ENCODE assay signal across 10 mouse cellular contexts in genomic region chr11:96234906-96235305, GRCm38 (mm10). TPM values are rescaled to one million over a fixed set of nuclear protein-coding genes. Genes with fewer than 3 reads are reported as not detected.
DNase-seq lines count a peak whose midpoint lies in the region; ATAC-seq and TF ChIP-seq lines count a peak whose summit lies in the region.
"Had no signal": no experiment of that assay in that cellular context is flagged by ENCODE, and none has a peak within 500 bp of the region (broad histone marks: within the 10 kb centered on the region; RNA-seq: fewer than 3 reads in every experiment).

No protein-coding gene starts in this region.

- no peak for TF ChIP-seq POLR2A in spleen, adult 2 months (IDR thresholded peaks at IDR 0.05; ENCODE audit: low read depth, low read length)

- no peak overlapping the region for H3K4me3 ChIP-seq in forebrain, embryonic 10.5 days
- no peak overlapping the region for H3K4me3 ChIP-seq in forebrain, embryonic 13.5 days
- H3K4me3 ChIP-seq in lung, embryonic 14.5 days (ENCODE audit: low read depth, low read length), result no peak overlapping the region
- no peak overlapping the region for H3K4me3 ChIP-seq in spleen, adult 2 months (ENCODE audit: extremely low read depth, insufficient read depth, insufficient read length)
- H3K4me3 ChIP-seq: hindbrain, embryonic 15.5 days had no signal

- no peak overlapping the region for H3K9ac ChIP-seq in forebrain, embryonic 13.5 days
- no peak overlapping the region for H3K9ac ChIP-seq in lung, embryonic 14.5 days
- H3K9ac ChIP-seq: hindbrain, embryonic 15.5 days had no signal

- H3K36me3 ChIP-seq in forebrain, embryonic 10.5 days (replicated peaks), result no peaks in the 10 kb centered on the region
- no peaks in the 10 kb centered on the region for H3K36me3 ChIP-seq in forebrain, embryonic 13.5 days (ENCODE audit: poor library complexity, severe bottlenecking)
- no peaks in the 10 kb centered on the region for H3K36me3 ChIP-seq in lung, embryonic 14.5 days (ENCODE audit: insufficient read depth)
- H3K36me3 ChIP-seq in spleen, adult 2 months (ENCODE audit: control insufficient read depth, insufficient read depth, low read length), result no peaks in the 10 kb centered on the region
- H3K36me3 ChIP-seq: hindbrain, embryonic 15.5 days had no signal

- no peak overlapping the region for H3K27ac ChIP-seq in forebrain, embryonic 10.5 days
- H3K27ac ChIP-seq in forebrain, embryonic 13.5 days, result no peak overlapping the region
- H3K27ac ChIP-seq in lung, embryonic 14.5 days (ENCODE audit: low read depth), result no peak overlapping the region
- H3K27ac ChIP-seq in spleen, adult 2 months (ENCODE audit: insufficient read depth, low read length), result no peak overlapping the region
- H3K27ac ChIP-seq: hindbrain, embryonic 15.5 days had no signal

- no peaks in the 10 kb centered on the region for H3K9me3 ChIP-seq in forebrain, embryonic 10.5 days
- no peaks in the 10 kb centered on the region for H3K9me3 ChIP-seq in forebrain, embryonic 13.5 days (replicated peaks)
- no peaks in the 10 kb centered on the region for H3K9me3 ChIP-seq in lung, embryonic 14.5 days (ENCODE audit: low read depth, low read length)
- H3K9me3 ChIP-seq: hindbrain, embryonic 15.5 days had no signal

- DNase-seq in forebrain, embryonic 10.5 days (ENCODE audit: extremely low spot score, low spot score), result peak; percentile 68
- peak; percentile 39 for DNase-seq in ovary, postnatal 14 days (ENCODE audit: low spot score)
- DNase-seq in ovary, postnatal 10 days (ENCODE audit: low spot score), result no peak
- peak; percentile 65 to 67 for DNase-seq in cerebellum, postnatal 10 days
- DNase-seq in lung, embryonic 14.5 days, result peak; percentile 69
- peak in 1 of 2 experiments; percentile 9 for DNase-seq in spleen, adult 2 months (ENCODE audit: low read depth in 1 of 2, low spot score in 2 of 2)

- ATAC-seq in forebrain, embryonic 13.5 days, result no peak
- peak; percentile 76 to 83; a peak in 3 of 4 replicates for ATAC-seq in hematopoietic stem cell, adult 5-6 weeks (replicated peaks in 1 of 2; ENCODE audit: insufficient read depth in 1 of 2, low FRiP score in 2 of 2, low TSS enrichment in 1 of 2, low read depth in 1 of 2, poor library complexity in 2 of 2, severe bottlenecking in 2 of 2)
- no peak for ATAC-seq in lung, embryonic 14.5 days (ENCODE audit: insufficient read depth)

- WGBS in forebrain, embryonic 10.5 days, result 3% methylated on average over 12 of the region's 12 CpGs
- 3% methylated on average over 12 of the region's 12 CpGs for WGBS in forebrain, embryonic 13.5 days
- 2% methylated on average over 12 of the region's 12 CpGs for WGBS in lung, embryonic 14.5 days
- 2% methylated on average over 12 of the region's 12 CpGs for WGBS in spleen, adult 2 months

- no peak overlapping the region for H3K4me2 ChIP-seq in forebrain, embryonic 13.5 days
- no peak overlapping the region for H3K4me2 ChIP-seq in lung, embryonic 14.5 days
- H3K4me2 ChIP-seq: hindbrain, embryonic 15.5 days had no signal

- H3K4me1 ChIP-seq in forebrain, embryonic 10.5 days, result no peaks in the 10 kb centered on the region
- no peaks in the 10 kb centered on the region for H3K4me1 ChIP-seq in forebrain, embryonic 13.5 days
- H3K4me1 ChIP-seq in lung, embryonic 14.5 days (ENCODE audit: insufficient read depth), result no peaks in the 10 kb centered on the region
- H3K4me1 ChIP-seq in spleen, adult 2 months (ENCODE audit: control insufficient read depth, insufficient read depth, insufficient read length), result no peaks in the 10 kb centered on the region
- H3K4me1 ChIP-seq: hindbrain, embryonic 15.5 days had no signal

- peaks cover 61% of the 10 kb centered on the region for H3K27me3 ChIP-seq in forebrain, embryonic 10.5 days (ENCODE audit: poor library complexity, severe bottlenecking)
- peaks cover 70% of the 10 kb centered on the region for H3K27me3 ChIP-seq in forebrain, embryonic 13.5 days
- H3K27me3 ChIP-seq in lung, embryonic 14.5 days (ENCODE audit: insufficient read depth, low read length), result peaks cover 17% of the 10 kb centered on the region; the same call in 1 of the 2 replicates
- no peaks in the 10 kb centered on the region for H3K27me3 ChIP-seq in spleen, adult 2 months (ENCODE audit: control insufficient read depth, insufficient read depth, low read length)

- peak; percentile 89 for TF ChIP-seq CTCF in lung, embryonic 14.5 days (IDR thresholded peaks at IDR 0.05; ENCODE audit: low read depth)
- TF ChIP-seq CTCF in spleen, adult 2 months (IDR thresholded peaks at IDR 0.05; ENCODE audit: extremely low read depth, insufficient read depth, insufficient read length, insufficient replicate concordance), result peak; percentile 85

RNA-seq across cellular contexts. Expression of gene Hoxb9, which starts 36.4 kb away (rescaled TPM):
- polyA plus RNA-seq in forebrain, embryonic 10.5 days (2016; fragmentation: Nextera tagmentation; extraction: Ambion mirVana), result not detected in 2 replicates
- polyA plus RNA-seq in forebrain, embryonic 13.5 days (2015; fragmentation: Nextera tagmentation; extraction: Ambion mirVana), result not detected in 2 replicates
- 0.30 and 0.44 TPM in 2 replicates for total RNA-seq in hematopoietic stem cell, adult 5-6 weeks (2017)
- 0.08 and 0.22 TPM in 2 replicates for polyA plus RNA-seq in lung, embryonic 14.5 days (2014; fragmentation: Nextera tagmentation; extraction: Ambion mirVana)
- polyA plus RNA-seq in spleen, adult 2 months (2012; rRNA removed), result 0.26 and 0.27 TPM in 2 replicates

RNA-seq across cellular contexts. Expression of gene Hoxb13, which starts 40.8 kb away (rescaled TPM):
- polyA plus RNA-seq in forebrain, embryonic 10.5 days (2016; fragmentation: Nextera tagmentation; extraction: Ambion mirVana), result not detected in 2 replicates
- polyA plus RNA-seq in forebrain, embryonic 13.5 days (2015; fragmentation: Nextera tagmentation; extraction: Ambion mirVana), result not detected in 2 replicates
- total RNA-seq in hematopoietic stem cell, adult 5-6 weeks (2017), result not detected in 2 replicates
- polyA plus RNA-seq in lung, embryonic 14.5 days (2014; fragmentation: Nextera tagmentation; extraction: Ambion mirVana), result not detected in 2 replicates
- not detected in 2 replicates for polyA plus RNA-seq in spleen, adult 2 months (2012; rRNA removed)
- polyA plus RNA-seq: hindbrain, embryonic 15.5 days; neural tube, embryonic 14.5 days had no signal

RNA-seq across cellular contexts. Expression of gene Hoxb8, which starts 46.8 kb away (rescaled TPM):
- not detected in 2 replicates for polyA plus RNA-seq in forebrain, embryonic 10.5 days (2016; fragmentation: Nextera tagmentation; extraction: Ambion mirVana)
- not detected in 2 replicates for polyA plus RNA-seq in forebrain, embryonic 13.5 days (2015; fragmentation: Nextera tagmentation; extraction: Ambion mirVana)
- total RNA-seq in hematopoietic stem cell, adult 5-6 weeks (2017), result not detected in 2 replicates
- 0.99 and 1.4 TPM in 2 replicates for polyA plus RNA-seq in lung, embryonic 14.5 days (2014; fragmentation: Nextera tagmentation; extraction: Ambion mirVana)
- 0.37 and 0.43 TPM in 2 replicates for polyA plus RNA-seq in spleen, adult 2 months (2012; rRNA removed)

RNA-seq across cellular contexts. Expression of gene Hoxb7, which starts 51.5 kb away (rescaled TPM):
- polyA plus RNA-seq in forebrain, embryonic 10.5 days (2016; fragmentation: Nextera tagmentation; extraction: Ambion mirVana), result not detected in 2 replicates
- polyA plus RNA-seq in forebrain, embryonic 13.5 days (2015; fragmentation: Nextera tagmentation; extraction: Ambion mirVana), result not detected in 2 replicates
- total RNA-seq in hematopoietic stem cell, adult 5-6 weeks (2017), result not detected in 2 replicates
- 2.1 and 3.5 TPM in 2 replicates for polyA plus RNA-seq in lung, embryonic 14.5 days (2014; fragmentation: Nextera tagmentation; extraction: Ambion mirVana)
- 0.60 and 0.62 TPM in 2 replicates for polyA plus RNA-seq in spleen, adult 2 months (2012; rRNA removed)

RNA-seq across cellular contexts. Expression of gene Hoxb6, which starts 57.4 kb away (rescaled TPM):
- polyA plus RNA-seq in forebrain, embryonic 10.5 days (2016; fragmentation: Nextera tagmentation; extraction: Ambion mirVana), result not detected in 2 replicates
- not detected in 2 replicates for polyA plus RNA-seq in forebrain, embryonic 13.5 days (2015; fragmentation: Nextera tagmentation; extraction: Ambion mirVana)
- total RNA-seq in hematopoietic stem cell, adult 5-6 weeks (2017), result 0.38 and 1.2 TPM in 2 replicates
- 19.7 and 24.4 TPM in 2 replicates for polyA plus RNA-seq in lung, embryonic 14.5 days (2014; fragmentation: Nextera tagmentation; extraction: Ambion mirVana)
- polyA plus RNA-seq in spleen, adult 2 months (2012; rRNA removed), result 1.2 and 1.3 TPM in 2 replicates

Comparison
In these comparisons a context has a peak if more than half of its experiments do, and no peak if none do; other contexts are left out.
1. ATAC-seq: peak in hematopoietic stem cell, adult 5-6 weeks (2 of 2); none in forebrain, embryonic 13.5 days (single experiment) and lung, embryonic 14.5 days (single experiment).